Mouse (Mus musculus): ENCODE results near the gene Zic4. TPM values are rescaled to one million over a fixed set of nuclear protein-coding genes. Genes with fewer than 3 reads are reported as not detected.

The Zic4 gene
- polyA plus RNA-seq, 1 experiment from 2014 or later, result not detected

DNA sequence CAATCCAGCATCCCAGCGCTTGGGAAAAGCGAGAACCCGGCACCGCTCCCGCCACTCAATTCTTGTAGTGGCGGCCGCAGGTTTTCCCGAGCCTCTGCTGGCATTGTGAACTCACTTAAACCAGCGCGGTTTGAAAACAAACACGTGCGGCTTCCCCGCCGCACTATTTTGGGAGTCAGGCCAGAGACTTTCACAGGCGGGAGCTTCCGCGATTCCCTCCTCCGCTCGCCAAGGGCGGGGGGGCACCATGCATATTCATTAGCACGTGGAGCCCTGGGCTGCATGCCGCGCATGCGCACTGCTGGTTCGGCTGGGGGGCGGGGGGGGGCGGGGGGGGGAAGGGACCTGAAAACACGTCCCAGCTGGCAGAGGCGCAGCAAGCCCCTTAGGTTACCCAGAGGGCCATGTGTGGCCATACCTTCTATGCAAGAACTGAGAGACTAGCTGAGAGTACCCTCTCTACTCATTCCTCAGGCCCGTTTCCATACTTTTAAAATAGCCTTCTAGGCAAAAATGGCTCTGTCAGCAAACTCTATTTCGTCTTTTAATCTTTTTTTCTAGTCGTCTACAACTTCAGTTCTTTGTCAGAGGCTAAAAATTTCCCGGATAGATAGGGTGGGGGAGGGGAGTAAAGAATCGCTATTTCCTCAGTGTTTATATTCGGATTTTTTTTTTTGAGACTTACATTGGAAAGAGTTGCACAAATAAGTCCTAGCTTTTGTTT, 6.4 kb upstream of the Zic4 start:
- under 1% methylated on average over 30 of the region's 35 CpGs for WGBS (ENCODE audit: insufficient replicate concordance)

GRCm38 (mm10) chr9:91356353-91356740, 5.9 kb upstream of the Zic4 start:
- H3K4me2 ChIP-seq (ENCODE audit: low read depth, low read length), result no peak overlapping the region
- H3K36me3 ChIP-seq (replicated peaks; ENCODE audit: insufficient read depth, low read length), result no peaks in the 10 kb centered on the region
- DNase-seq, result no peak
- 10% methylated on average over 4 of the region's 4 CpGs for WGBS (ENCODE audit: insufficient replicate concordance)
- no peak overlapping the region for H3K4me3 ChIP-seq (ENCODE audit: low read depth, low read length)
- ATAC-seq, result no peak
- no peak overlapping the region for H3K9ac ChIP-seq (replicated peaks)
- TF ChIP-seq CTCF (IDR thresholded peaks at IDR 0.05; ENCODE audit: low read depth) (no peak), EP300 (IDR thresholded peaks at IDR 0.05; ENCODE audit: low read depth) (no peak)
- no peak overlapping the region for H3K27ac ChIP-seq (ENCODE audit: low read depth)
- H3K27me3 ChIP-seq (ENCODE audit: insufficient read depth, low read length), result peaks cover 78% of the 10 kb centered on the region
- no peaks in the 10 kb centered on the region for H3K4me1 ChIP-seq (ENCODE audit: insufficient read depth)
- no peaks in the 10 kb centered on the region for H3K9me3 ChIP-seq (ENCODE audit: low read length)

More for the DNA sequence above, 6.4 kb upstream of the Zic4 start:
- no peaks in the 10 kb centered on the region for H3K36me3 ChIP-seq (replicated peaks; ENCODE audit: insufficient read depth, low read length)
- peaks cover 78% of the 10 kb centered on the region for H3K27me3 ChIP-seq (ENCODE audit: insufficient read depth, low read length)
- DNase-seq, result no peak
- no peak overlapping the region for H3K9ac ChIP-seq (replicated peaks)
- ATAC-seq, result no peak
- TF ChIP-seq EP300 (IDR thresholded peaks at IDR 0.05; ENCODE audit: low read depth) (no peak), CTCF (IDR thresholded peaks at IDR 0.05; ENCODE audit: low read depth) (no peak)
- H3K27ac ChIP-seq (ENCODE audit: low read depth), result no peak overlapping the region
- no peaks in the 10 kb centered on the region for H3K4me1 ChIP-seq (ENCODE audit: insufficient read depth)
- peak overlapping the region; percentile 20; the same call in 1 of the 2 replicates for H3K4me2 ChIP-seq (ENCODE audit: low read depth, low read length)
- no peaks in the 10 kb centered on the region for H3K9me3 ChIP-seq (ENCODE audit: low read length)
- no peak overlapping the region for H3K4me3 ChIP-seq (ENCODE audit: low read depth, low read length)

GRCm38 (mm10) chr9:91357321-91357720, 4.9 kb upstream of the Zic4 start:
- ATAC-seq (no peak), DNase-seq (no peak)
- 12% methylated on average over 3 of the region's 3 CpGs for WGBS (ENCODE audit: insufficient replicate concordance)
- no peak overlapping the region for H3K4me3 ChIP-seq (ENCODE audit: low read depth, low read length)
- H3K4me1 ChIP-seq (ENCODE audit: insufficient read depth), result no peaks in the 10 kb centered on the region
- H3K36me3 ChIP-seq (replicated peaks; ENCODE audit: insufficient read depth, low read length), result no peaks in the 10 kb centered on the region
- no peak overlapping the region for H3K27ac ChIP-seq (ENCODE audit: low read depth)
- no peak overlapping the region for H3K4me2 ChIP-seq (ENCODE audit: low read depth, low read length)
- TF ChIP-seq CTCF (IDR thresholded peaks at IDR 0.05; ENCODE audit: low read depth) (no peak), EP300 (IDR thresholded peaks at IDR 0.05; ENCODE audit: low read depth) (no peak)
- H3K9me3 ChIP-seq (ENCODE audit: low read length), result no peaks in the 10 kb centered on the region
- peaks cover 79% of the 10 kb centered on the region for H3K27me3 ChIP-seq (ENCODE audit: insufficient read depth, low read length)
- H3K9ac ChIP-seq (replicated peaks), result no peak overlapping the region

DNA sequence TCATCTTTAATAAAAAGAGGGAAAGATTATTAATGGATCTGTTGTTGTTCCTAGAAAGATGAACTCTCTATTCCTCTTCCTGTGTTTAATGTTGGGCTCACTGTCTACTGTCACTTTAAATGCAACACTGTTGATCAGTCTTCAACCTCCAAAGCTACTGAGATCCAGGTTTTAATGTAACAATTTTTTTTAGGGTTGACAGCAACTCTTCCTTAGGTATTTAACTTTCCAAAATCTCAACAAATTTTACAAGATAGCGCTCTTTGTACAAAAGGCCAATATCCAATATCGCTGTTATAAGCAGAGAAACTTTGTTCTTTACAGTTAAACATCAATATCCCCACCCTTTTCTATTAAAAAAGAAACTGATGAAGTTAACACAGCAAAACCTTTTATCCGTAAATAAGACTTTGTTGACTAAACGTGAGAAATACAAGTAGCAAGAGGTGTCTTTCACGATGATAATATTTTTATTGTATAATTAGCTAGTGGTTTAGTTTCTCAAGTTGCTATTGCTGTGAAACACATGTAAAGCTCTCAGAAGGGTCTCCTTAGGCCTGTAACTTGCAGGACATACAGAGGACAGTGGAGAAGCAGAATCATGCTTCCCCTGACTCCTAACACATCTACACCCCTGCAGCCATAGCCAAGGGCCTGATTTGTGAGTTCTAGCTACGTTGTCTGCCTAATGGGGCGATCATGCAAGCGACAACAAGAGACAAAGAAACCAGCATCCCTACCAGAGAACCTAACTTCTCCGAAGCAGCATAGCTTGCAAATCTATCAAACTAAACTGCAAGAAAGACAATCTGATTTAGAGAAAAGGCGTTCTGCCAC, 3.1 kb upstream of the Zic4 start:
- DNase-seq, result no peak
- Histone ChIP-seq H3K27ac (ENCODE audit: low read depth) (no peak overlapping the region), H3K27me3 (ENCODE audit: insufficient read depth, low read length) (peaks cover 80% of the 10 kb centered on the region), H3K4me1 (ENCODE audit: insufficient read depth) (no peaks in the 10 kb centered on the region), H3K36me3 (replicated peaks; ENCODE audit: insufficient read depth, low read length) (no peaks in the 10 kb centered on the region), H3K4me3 (ENCODE audit: low read depth, low read length) (no peak overlapping the region), H3K9ac (replicated peaks) (no peak overlapping the region), H3K9me3 (ENCODE audit: low read length) (no peaks in the 10 kb centered on the region), H3K4me2 (ENCODE audit: low read depth, low read length) (no peak overlapping the region)
- 11% methylated on average over 10 of the region's 10 CpGs for WGBS (ENCODE audit: insufficient replicate concordance)
- no peak for ATAC-seq
- TF ChIP-seq CTCF (IDR thresholded peaks at IDR 0.05; ENCODE audit: low read depth), result no peak
- no peak for TF ChIP-seq EP300 (IDR thresholded peaks at IDR 0.05; ENCODE audit: low read depth)

- 6% methylated on average over 21 of the region's 21 CpGs for WGBS (ENCODE audit: insufficient replicate concordance)
- Histone ChIP-seq H3K4me1 (ENCODE audit: insufficient read depth) (peaks cover 8% of the 10 kb centered on the region; the same call in 1 of the 2 replicates), H3K36me3 (replicated peaks; ENCODE audit: insufficient read depth, low read length) (no peaks in the 10 kb centered on the region), H3K9me3 (ENCODE audit: low read length) (no peaks in the 10 kb centered on the region), H3K4me2 (ENCODE audit: low read depth, low read length) (no peak overlapping the region), H3K27ac (ENCODE audit: low read depth) (no peak overlapping the region), H3K27me3 (ENCODE audit: insufficient read depth, low read length) (peaks cover 80% of the 10 kb centered on the region), H3K4me3 (ENCODE audit: low read depth, low read length) (no peak overlapping the region), H3K9ac (replicated peaks) (no peak overlapping the region)
- TF ChIP-seq EP300 (IDR thresholded peaks at IDR 0.05; ENCODE audit: low read depth) (no peak), CTCF (IDR thresholded peaks at IDR 0.05; ENCODE audit: low read depth) (no peak)
- DNase-seq (no peak), ATAC-seq (no peak)
These were observed 1.8 kb upstream of the Zic4 start for GRCm38 (mm10) chr9:91360151-91361032.

Data from liver, postnatal 0 days (tissue).